Mouse (Mus musculus): ENCODE data around the gene Prl6a1. TPM values are rescaled to one million over a fixed set of nuclear protein-coding genes. Genes with fewer than 3 reads are reported as not detected.

The Prl6a1 gene
- under 1 TPM; 0.36 to 0.66 TPM for polyA plus RNA-seq (2017; shearing (Covaris generic))

GRCm38 (mm10) chr13:27312334-27313225 lies at the start of gene Prl6a1:
TSS of gene Prl6a1 (plus strand) at chr13:27312627.

GRCm38 (mm10) chr13:27345373-27345772 lies 32.9 kb downstream of the Prl6a1 start, which contains the start of gene Prl8a2:
TSS of gene Prl8a2 (plus strand) at chr13:27345673.

Other genes starting within 250 kb of the Prl6a1 start
- gene Prl3d1, start 218.4 kb upstream of the Prl6a1 start, polyA plus RNA-seq (2017; shearing (Covaris generic)): under 1 TPM in 1 of 2 experiments, not detected in 1; 0.33 TPM
- not detected for gene Prl3d2, start 190.9 kb upstream of the Prl6a1 start, polyA plus RNA-seq (2017; shearing (Covaris generic))
- not detected for gene Prl3d3, start 155.8 kb upstream of the Prl6a1 start, polyA plus RNA-seq (2017; shearing (Covaris generic))
- gene Prl3c1, start 116.0 kb upstream of the Prl6a1 start, polyA plus RNA-seq (2017; shearing (Covaris generic)): not detected
- not detected for gene Prl3b1, start 70.8 kb upstream of the Prl6a1 start, polyA plus RNA-seq (2017; shearing (Covaris generic))
- gene Prl3a1, start 53.2 kb upstream of the Prl6a1 start, polyA plus RNA-seq (2017; shearing (Covaris generic)): not detected
- not detected for gene Prl8a2, start 33.0 kb downstream of the Prl6a1 start, polyA plus RNA-seq (2017; shearing (Covaris generic))
- gene Prl2b1, start 78.2 kb downstream of the Prl6a1 start, polyA plus RNA-seq (2017; shearing (Covaris generic)): not detected
- 1 to 10 TPM in 1 of 2 experiments, not detected in 1; 1.3 TPM for gene Prl8a6, start 126.1 kb downstream of the Prl6a1 start, polyA plus RNA-seq (2017; shearing (Covaris generic))
- gene Prl8a8, start 200.6 kb downstream of the Prl6a1 start, polyA plus RNA-seq (2017; shearing (Covaris generic)): under 1 TPM in 1 of 2 experiments, not detected in 1; 0.51 TPM